Mouse (Mus musculus) heart, postnatal 0 days (tissue): ENCODE measurements around the gene Slc36a3. TPM values are rescaled to one million over a fixed set of nuclear protein-coding genes. Genes with fewer than 3 reads are reported as not detected.
A peak's percentile ranks its signal among the peaks of the same experiment; 100 is the strongest.

Experiments used
- ATAC-seq: fragments of 200-750 bp; cut with Nextera tagmentation; 2 replicates; pipeline ENCODE4 v1.8.0; 2017; ENCODE audit warnings: low read depth, moderate number of reproducible peaks, moderate library complexity; ENCODE audit not compliant: insufficient read depth
- DNase-seq: peaks from one replicate; pipeline ENCODE4 v3.0.0-alpha.2; 2016; ENCODE audit warnings: low spot score
- H3K27ac ChIP-seq: fragments of 300-500 bp; sonication (generic); 2 replicates; pipeline ENCODE4 v1.5.1; 2014; ENCODE audit warnings: low read depth, mild to moderate bottlenecking
- H3K27me3 ChIP-seq: fragments of 300-500 bp; sonication (generic); 2 replicates; pipeline ENCODE4 v1.6.1; 2014; ENCODE audit warnings: low read length, mixed read lengths; ENCODE audit not compliant: control insufficient read depth, insufficient read depth
- H3K36me3 ChIP-seq: fragments of 300-500 bp; sonication (generic); replicated peaks from 2 replicates; pipeline ENCODE4 v1.6.1; 2014; ENCODE audit warnings: low read length, mixed read lengths; ENCODE audit not compliant: control insufficient read depth, insufficient read depth
- H3K4me1 ChIP-seq: fragments of 300-500 bp; sonication (generic); 2 replicates; pipeline ENCODE4 v1.6.1; 2014; ENCODE audit warnings: antibody characterized with exemption; ENCODE audit not compliant: control insufficient read depth, insufficient read depth
- H3K4me2 ChIP-seq: fragments of 300-500 bp; sonication (generic); 2 replicates; pipeline ENCODE4 v1.6.1; 2014; ENCODE audit warnings: low read depth, mild to moderate bottlenecking, low read length, moderate library complexity
- H3K4me3 ChIP-seq: fragments of 300-500 bp; sonication (generic); 2 replicates; pipeline ENCODE4 v1.5.1; 2014; ENCODE audit warnings: low read depth, low read length
- H3K9ac ChIP-seq: fragments of 300-500 bp; sonication (generic); replicated peaks from 2 replicates; pipeline ENCODE4 v1.6.1; 2014; ENCODE audit warnings: low read depth, low read length, mixed read lengths
- H3K9me3 ChIP-seq: fragments of 300-500 bp; sonication (generic); replicated peaks from 2 replicates; pipeline ENCODE4 v1.6.1; 2016; ENCODE audit warnings: low read length; ENCODE audit not compliant: control insufficient read depth
- CTCF ChIP-seq: IDR thresholded peaks from 2 replicates; pipeline ENCODE4 v1.5.1; 2016; ENCODE audit warnings: antibody characterized with exemption, control low read depth, low read depth
- EP300 ChIP-seq: IDR thresholded peaks from 2 replicates; pipeline ENCODE4 v1.6.1; 2016; ENCODE audit warnings: antibody characterized with exemption, low read depth
- WGBS: fragments of 180-500 bp; shearing (Covaris S2); extraction: QIAGEN DNeasy Blood & Tissue Kit; methylation state at CpG from one replicate; pipeline ENCODE4 v1.1.7; 2014; 5-methylcytosine and 5-hydroxymethylcytosine counted together
- polyA plus RNA-seq: library from polyadenylated mRNA; unstranded; fragments of >200 nt; fragmentation: Nextera tagmentation; extraction: Ambion mirVana; gene quantifications from 2 replicates; pipeline ENCODE4 v1.2.1, GENCODE M21; 2015
- total RNA-seq: library from RNA; depleted of rRNA; stranded (reverse); fragments of >200 nt; gene quantifications from 2 replicates; pipeline ENCODE4 v1.2.3, GENCODE M21; 2014; ENCODE audit warnings: low replicate concordance

Slc36a3 gene
- total and polyA plus RNA-seq, 2 experiments from 2014 or later = not detected

GRCm38 (mm10) chr11:55187292-55187691, 35.8 kb upstream of the Slc36a3 start:
- Histone ChIP-seq H3K4me2 (no peak overlapping the region), H3K27ac (peak overlapping the region; percentile 75), H3K9ac (no peak overlapping the region), H3K9me3 (no peaks in the 10 kb centered on the region), H3K36me3 (no peaks in the 10 kb centered on the region), H3K4me1 (peaks cover 13% of the 10 kb centered on the region), H3K4me3 (no peak overlapping the region), H3K27me3 (no peaks in the 10 kb centered on the region)
- ATAC-seq (peak; percentile 73; the same call in 1 of the 2 replicates), DNase-seq (peak; percentile 42)
- whole genome bisulfite sequencing = 33% methylated on average over 4 of the region's 4 CpGs
- TF ChIP-seq EP300 = no peak
- TF ChIP-seq CTCF = no peak

GRCm38 (mm10) chr11:55184733-55185291, 33.3 kb upstream of the Slc36a3 start, which contains the start of gene Slc36a2:
Slc36a2 (minus strand) TSS chr11:55185077.
- no peak for ATAC-seq
- Histone ChIP-seq H3K4me1 (peaks cover 13% of the 10 kb centered on the region), H3K4me3 (no peak within 1 kb of the TSS), H3K36me3 (no peaks in the 10 kb centered on the region), H3K27ac (no peak within 1 kb of the TSS), H3K9ac (no peak within 1 kb of the TSS), H3K9me3 (no peaks in the 10 kb centered on the region), H3K4me2 (no peak within 1 kb of the TSS), H3K27me3 (no peaks in the 10 kb centered on the region)
- WGBS = 37% methylated on average over 10 of the region's 10 CpGs
- peak; percentile 16 for DNase-seq
- TF ChIP-seq CTCF = no peak
- no peak for TF ChIP-seq EP300

- ATAC-seq (no peak), DNase-seq (no peak)
- H3K27ac ChIP-seq = no peak overlapping the region
- H3K4me3 ChIP-seq = no peak overlapping the region
- no peak overlapping the region for H3K4me2 ChIP-seq
- no peaks in the 10 kb centered on the region for H3K9me3 ChIP-seq
- WGBS = 89% methylated on average over 5 of the region's 5 CpGs
- H3K9ac ChIP-seq = no peak overlapping the region
- peaks cover 13% of the 10 kb centered on the region for H3K4me1 ChIP-seq
- TF ChIP-seq CTCF (no peak), EP300 (no peak)
- H3K36me3 ChIP-seq = no peaks in the 10 kb centered on the region
- no peaks in the 10 kb centered on the region for H3K27me3 ChIP-seq
Observed at GRCm38 (mm10) chr11:55184246-55184645, 32.7 kb upstream of the Slc36a3 start.

- Histone ChIP-seq H3K27me3 (no peaks in the 10 kb centered on the region), H3K9me3 (no peaks in the 10 kb centered on the region), H3K4me2 (no peak overlapping the region), H3K4me3 (no peak overlapping the region), H3K4me1 (peaks cover 13% of the 10 kb centered on the region), H3K9ac (no peak overlapping the region), H3K36me3 (no peaks in the 10 kb centered on the region), H3K27ac (no peak overlapping the region)
- TF ChIP-seq CTCF (no peak), EP300 (no peak)
- no peak for DNase-seq
- WGBS = 60% methylated on average over 7 of the region's 7 CpGs
- no peak for ATAC-seq
Observed at GRCm38 (mm10) chr11:55183124-55183523, 31.6 kb upstream of the Slc36a3 start.

DNA sequence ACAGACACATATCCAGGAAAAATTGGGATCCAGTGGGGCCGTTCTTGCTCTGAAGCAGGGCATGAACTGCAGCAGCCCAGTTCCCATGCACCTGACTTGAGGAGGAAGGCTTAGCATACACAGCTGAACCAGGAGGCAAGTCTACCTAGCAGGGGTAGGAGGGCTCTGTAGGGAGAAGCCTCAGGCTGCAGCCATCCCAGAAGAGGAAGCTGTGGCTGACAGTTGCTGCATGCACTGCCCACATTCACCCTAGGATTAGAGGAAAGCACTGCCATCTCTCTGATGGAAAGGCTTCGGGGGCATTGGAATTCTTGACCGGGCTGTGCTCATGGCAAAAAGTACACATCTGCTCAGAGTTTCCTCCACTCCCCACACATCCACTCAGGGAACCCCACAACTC, 28.3 kb upstream of the Slc36a3 start:
- WGBS = 78% methylated on average over 3 of the region's 3 CpGs
- H3K4me2 ChIP-seq = no peak overlapping the region
- no peaks in the 10 kb centered on the region for H3K4me1 ChIP-seq
- H3K27ac ChIP-seq = no peak overlapping the region
- no peaks in the 10 kb centered on the region for H3K36me3 ChIP-seq
- TF ChIP-seq EP300 (no peak), CTCF (no peak)
- H3K9me3 ChIP-seq = no peaks in the 10 kb centered on the region
- ATAC-seq (no peak), DNase-seq (no peak)
- no peaks in the 10 kb centered on the region for H3K27me3 ChIP-seq
- no peak overlapping the region for H3K9ac ChIP-seq
- no peak overlapping the region for H3K4me3 ChIP-seq

- no peak overlapping the region for H3K4me2 ChIP-seq
- TF ChIP-seq EP300 (no peak), CTCF (no peak)
- ATAC-seq (no peak), DNase-seq (no peak)
- no peak overlapping the region for H3K4me3 ChIP-seq
- 71% methylated on average over 4 of the region's 4 CpGs for WGBS
- H3K9me3 ChIP-seq = no peaks in the 10 kb centered on the region
- H3K4me1 ChIP-seq = no peaks in the 10 kb centered on the region
- H3K27me3 ChIP-seq = no peaks in the 10 kb centered on the region
- no peak overlapping the region for H3K9ac ChIP-seq
- H3K27ac ChIP-seq = no peak overlapping the region
- H3K36me3 ChIP-seq = no peaks in the 10 kb centered on the region
Observed at GRCm38 (mm10) chr11:55178830-55179229, 27.3 kb upstream of the Slc36a3 start.
